Mouse (Mus musculus): ENCODE data around the gene Fpr2.

DNA sequence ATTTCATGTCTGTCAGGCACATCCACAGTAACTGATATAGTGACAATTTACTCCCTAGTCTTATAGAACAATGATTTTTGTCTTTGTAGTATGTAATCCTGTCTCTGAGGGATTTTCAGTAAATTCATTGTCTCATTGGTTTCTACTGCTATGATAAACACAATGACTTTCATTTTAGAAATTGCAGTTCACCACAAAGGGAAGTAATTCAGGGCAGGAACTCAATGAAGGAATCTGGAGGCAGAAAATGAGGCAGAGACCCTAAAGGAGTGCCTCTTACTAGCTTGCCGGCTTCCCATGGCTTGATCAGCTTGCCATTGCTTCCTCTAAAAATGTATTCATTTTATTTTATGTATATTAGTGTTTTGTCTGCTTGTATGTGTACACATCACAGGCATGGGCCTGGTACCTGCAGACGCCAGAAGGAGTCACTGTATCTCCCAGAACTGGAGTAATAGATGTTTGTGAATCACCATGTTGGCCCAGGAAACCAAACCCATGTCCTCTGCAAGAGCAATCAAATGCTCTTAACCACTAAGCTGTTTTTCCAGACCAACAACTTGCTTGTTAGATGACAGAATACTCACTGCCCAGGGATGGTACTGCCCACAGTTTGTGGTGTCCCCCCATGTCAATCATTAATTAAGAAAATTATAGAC lies 16.6 kb upstream of the Fpr2 start:
- TF ChIP-seq POLR2A (IDR thresholded peaks at IDR 0.05; ENCODE audit: insufficient read depth, low read depth, low read length) (no peak), CTCF (IDR thresholded peaks at IDR 0.05; ENCODE audit: insufficient read depth, low read depth, low read length) (no peak)

Data from olfactory bulb, adult 2 months (tissue).